7 mouse cellular contexts compared by ENCODE assay signal in the genomic region with DNA sequence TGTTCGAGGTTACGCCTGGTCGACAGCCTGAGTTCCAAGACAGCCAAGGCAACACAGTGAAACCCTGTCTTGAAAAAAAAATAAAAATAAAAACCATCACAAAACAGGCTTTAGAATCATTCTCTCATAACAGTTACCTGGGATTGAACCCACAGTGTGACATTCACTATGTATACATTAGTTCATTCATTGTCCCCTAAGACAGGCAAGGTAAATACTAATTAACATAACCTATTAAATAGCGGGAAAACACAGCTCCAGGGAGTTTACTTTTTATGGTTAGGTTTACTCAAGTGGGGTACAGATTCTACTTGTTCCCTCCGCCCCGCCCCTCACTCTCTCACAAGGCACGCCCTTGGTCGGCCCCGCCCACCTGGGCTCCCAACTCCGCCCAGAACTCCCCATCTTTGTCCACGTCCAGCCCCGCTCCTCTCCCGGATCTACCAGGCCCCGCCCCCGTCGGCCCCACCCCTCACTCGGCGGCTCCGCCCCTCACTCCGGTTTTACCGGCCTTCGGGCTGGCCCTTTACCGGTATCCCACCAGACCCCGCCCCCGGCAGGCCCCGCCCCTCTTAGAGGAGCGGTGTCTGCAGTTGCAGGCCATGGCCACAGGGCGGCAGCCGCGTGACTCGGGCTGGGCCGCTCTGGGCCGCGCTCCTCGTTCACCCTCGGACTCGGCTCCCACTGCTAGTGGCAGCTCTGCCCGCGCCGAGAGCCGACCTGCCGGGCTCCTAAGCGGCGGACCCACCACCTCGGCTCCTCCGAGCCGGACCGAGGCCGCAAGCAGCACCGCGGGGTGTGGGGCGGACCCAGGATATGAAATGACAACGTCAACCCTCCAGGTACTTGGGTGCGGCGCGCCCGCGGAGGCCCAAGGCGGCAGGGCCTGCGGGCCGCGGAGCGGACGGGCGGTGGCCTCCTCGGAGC. TPM values are rescaled to one million over a fixed set of nuclear protein-coding genes. Genes with fewer than 3 reads are reported as not detected.
A peak's percentile ranks its signal among the peaks of the same experiment; 100 is the strongest.
DNase-seq lines count a peak whose midpoint lies in the region; ATAC-seq lines count a peak whose summit lies in the region.

A gene (plus strand): TSS at position 573 of the 927 bp plus-strand sequence.

- no peaks in the 10 kb centered on the region for H3K27me3 ChIP-seq in intestine, embryonic 15.5 days (replicated peaks)
- no peaks in the 10 kb centered on the region for H3K27me3 ChIP-seq in midbrain, embryonic 10.5 days (ENCODE audit: low read depth, poor library complexity, severe bottlenecking)

- H3K27ac ChIP-seq in intestine, embryonic 15.5 days = peak within 1 kb of the TSS; percentile 79
- peak within 1 kb of the TSS; percentile 91 for H3K27ac ChIP-seq in midbrain, embryonic 10.5 days (replicated peaks)

- ATAC-seq in intestine, embryonic 15.5 days = peak; percentile 97

- intact Hi-C loops in gastrocnemius, postnatal 36 days (cut with DNase I) = no loop called here
- intact Hi-C loops in left cerebral cortex, postnatal 25 days (cut with DNase I) = loop anchor here (1.0 to 10.0 kb wide), 2 partner anchors 17 to 346 kb away; a partner anchor contains a TSS

- 4% methylated on average over 65 of the region's 66 CpGs for WGBS in intestine, embryonic 15.5 days
- WGBS in midbrain, embryonic 10.5 days = 5% methylated on average over 65 of the region's 66 CpGs

- H3K9me3 ChIP-seq in intestine, embryonic 15.5 days = no peaks in the 10 kb centered on the region
- H3K9me3 ChIP-seq in midbrain, embryonic 10.5 days (replicated peaks) = no peaks in the 10 kb centered on the region

- H3K4me2 ChIP-seq in intestine, embryonic 15.5 days (replicated peaks) = peak within 1 kb of the TSS; percentile 74

- H3K9ac ChIP-seq in intestine, embryonic 15.5 days = peak within 1 kb of the TSS; percentile 99

- peaks cover 10% of the 10 kb centered on the region for H3K4me1 ChIP-seq in intestine, embryonic 15.5 days (replicated peaks)
- peaks cover 33% of the 10 kb centered on the region for H3K4me1 ChIP-seq in midbrain, embryonic 10.5 days

- H3K36me3 ChIP-seq in intestine, embryonic 15.5 days = no peaks in the 10 kb centered on the region
- H3K36me3 ChIP-seq in midbrain, embryonic 10.5 days = no peaks in the 10 kb centered on the region

- H3K4me3 ChIP-seq in intestine, embryonic 15.5 days (replicated peaks) = peak within 1 kb of the TSS; percentile 99
- H3K4me3 ChIP-seq in midbrain, embryonic 10.5 days = peak within 1 kb of the TSS; percentile 98

- DNase-seq in adrenal gland, adult 18-20 months (ENCODE audit: low spot score in 2 of 2) = peak; percentile 98
- DNase-seq in embryo, embryonic 11 days = peak; percentile 95
- peak; percentile 95 to 97 for DNase-seq in gastrocnemius, postnatal 36 days
- DNase-seq in left cerebral cortex, postnatal 25 days (ENCODE audit: low spot score in 2 of 2) = peak; percentile 94 to 96
- peak; percentile 96 for DNase-seq in midbrain, embryonic 10.5 days (ENCODE audit: low spot score)
- DNase-seq in right cerebral cortex, postnatal 4 days = peak; percentile 94

RNA-seq across cellular contexts. Expression of the gene that starts here (rescaled TPM):
- 10 to 100 TPM; 77.8 to 82.3 TPM for total RNA-seq in adrenal gland, adult 18-20 months (2021)
- 10 to 100 TPM; 61.1 to 64.6 TPM for total RNA-seq in gastrocnemius, postnatal 36 days (2021)
- 59.5 and 63.3 TPM in 2 replicates for polyA plus RNA-seq in intestine, embryonic 15.5 days (2015; fragmentation: Nextera tagmentation; extraction: Ambion mirVana)
- 100 to 1,000 TPM; 115 to 125 TPM for total RNA-seq in left cerebral cortex, postnatal 25 days (2021)
- 68.0 and 80.2 TPM in 2 replicates for polyA plus RNA-seq in midbrain, embryonic 10.5 days (2016; fragmentation: Nextera tagmentation; extraction: Ambion mirVana)

Comparison
In these comparisons a context has a peak if more than half of its experiments do, and no peak if none do; other contexts are left out.
1. Peak in every context shown above with its lines: DNase-seq, ATAC-seq, H3K4me3 ChIP-seq and H3K27ac ChIP-seq.